Mouse (Mus musculus): ENCODE data around the gene Olfr747. TPM values are rescaled to one million over a fixed set of nuclear protein-coding genes. Genes with fewer than 3 reads are reported as not detected.
"Not testable (repeated sequence)": the region's sequence is repeated elsewhere in the genome, so short reads cannot be mapped to it uniquely, and the experiment has no call there.

Olfr747 gene
- polyA plus RNA-seq (2012; rRNA removed), result not detected in 2 replicates

DNA sequence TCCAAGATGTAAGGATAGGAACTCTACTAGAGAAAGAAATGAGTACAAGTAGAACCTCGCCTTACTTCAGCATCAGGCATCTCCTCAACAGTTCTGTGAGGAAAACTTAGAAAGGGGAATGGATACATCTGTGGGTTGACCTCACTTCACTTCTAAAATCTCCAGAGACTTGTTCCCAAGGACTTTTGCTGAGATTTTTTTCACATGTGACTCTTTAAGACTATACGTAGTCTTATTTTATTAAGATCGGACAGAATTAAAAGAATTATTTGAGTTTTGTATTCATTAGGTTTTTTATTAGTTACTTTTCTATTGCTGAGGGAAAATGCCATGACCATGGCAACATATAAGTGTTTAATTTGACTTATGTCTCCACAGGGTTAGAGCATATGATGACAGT lies at the start of gene Olfr747:
Gene Olfr747 (minus strand): TSS at position 101 of the 400 bp plus-strand sequence.
- H3K27ac ChIP-seq (ENCODE audit: insufficient read depth, low read length), result no peak within 1 kb of the TSS
- H3K4me3 ChIP-seq (ENCODE audit: insufficient read depth, low read length), result no peak within 1 kb of the TSS
- no peaks in the 10 kb centered on the region for H3K4me1 ChIP-seq (ENCODE audit: control insufficient read depth, insufficient read depth, low read length)
- no peak for TF ChIP-seq CTCF (IDR thresholded peaks at IDR 0.05; ENCODE audit: extremely low read depth, insufficient read depth, low read length)
- TF ChIP-seq POLR2A (IDR thresholded peaks at IDR 0.05; ENCODE audit: extremely low read depth, insufficient read depth, low read length), result no peak

DNA sequence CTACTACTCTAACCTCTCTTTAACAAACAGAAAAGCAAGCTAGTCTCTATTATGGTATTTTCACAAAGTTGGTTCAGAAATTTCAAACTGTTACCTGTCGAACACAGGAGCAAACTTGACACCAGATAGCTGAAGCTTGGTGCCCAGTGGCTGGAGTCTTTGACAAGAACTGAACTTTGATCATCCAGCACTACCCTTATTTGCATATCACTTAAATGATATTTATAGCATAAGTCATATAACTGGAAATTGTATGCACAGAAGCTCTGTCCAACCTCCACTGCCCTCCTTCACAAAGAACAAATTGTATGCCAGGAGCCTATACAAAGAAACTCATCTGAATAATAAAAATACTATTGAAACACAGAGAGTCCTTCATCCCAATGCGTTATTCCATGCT lies 48.6 kb upstream of the Olfr747 start:
- Histone ChIP-seq H3K27ac (ENCODE audit: insufficient read depth, low read length) (no peak overlapping the region), H3K4me3 (ENCODE audit: insufficient read depth, low read length) (no peak overlapping the region), H3K4me1 (ENCODE audit: control insufficient read depth, insufficient read depth, low read length) (no peaks in the 10 kb centered on the region)
- TF ChIP-seq CTCF (IDR thresholded peaks at IDR 0.05; ENCODE audit: extremely low read depth, insufficient read depth, low read length) (no peak), POLR2A (IDR thresholded peaks at IDR 0.05; ENCODE audit: extremely low read depth, insufficient read depth, low read length) (no peak)

DNA sequence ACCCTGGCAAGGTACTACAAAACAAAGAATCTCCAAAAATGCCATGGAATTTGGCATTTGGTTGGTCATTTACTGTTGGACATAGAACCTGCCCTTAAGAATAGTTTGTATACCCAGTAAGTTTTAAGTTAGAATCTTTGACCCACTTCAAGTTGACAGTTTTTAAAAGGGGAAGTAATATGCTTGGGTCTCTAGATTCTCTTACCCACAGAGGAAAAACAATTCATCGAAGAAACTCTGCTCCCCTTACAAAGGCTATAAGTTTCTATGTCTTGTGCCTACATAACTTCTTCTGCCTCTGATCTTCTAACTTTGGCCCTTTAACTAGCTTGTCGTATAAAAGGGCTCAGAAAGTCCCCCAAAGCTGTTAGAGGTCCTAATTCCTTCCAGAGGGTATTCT lies 47.3 kb upstream of the Olfr747 start:
- H3K4me3 ChIP-seq (ENCODE audit: insufficient read depth, low read length), result no peak overlapping the region
- H3K4me1 ChIP-seq (ENCODE audit: control insufficient read depth, insufficient read depth, low read length), result no peaks in the 10 kb centered on the region
- no peak for TF ChIP-seq CTCF (IDR thresholded peaks at IDR 0.05; ENCODE audit: extremely low read depth, insufficient read depth, low read length)
- no peak for TF ChIP-seq POLR2A (IDR thresholded peaks at IDR 0.05; ENCODE audit: extremely low read depth, insufficient read depth, low read length)
- no peak overlapping the region for H3K27ac ChIP-seq (ENCODE audit: insufficient read depth, low read length)

DNA sequence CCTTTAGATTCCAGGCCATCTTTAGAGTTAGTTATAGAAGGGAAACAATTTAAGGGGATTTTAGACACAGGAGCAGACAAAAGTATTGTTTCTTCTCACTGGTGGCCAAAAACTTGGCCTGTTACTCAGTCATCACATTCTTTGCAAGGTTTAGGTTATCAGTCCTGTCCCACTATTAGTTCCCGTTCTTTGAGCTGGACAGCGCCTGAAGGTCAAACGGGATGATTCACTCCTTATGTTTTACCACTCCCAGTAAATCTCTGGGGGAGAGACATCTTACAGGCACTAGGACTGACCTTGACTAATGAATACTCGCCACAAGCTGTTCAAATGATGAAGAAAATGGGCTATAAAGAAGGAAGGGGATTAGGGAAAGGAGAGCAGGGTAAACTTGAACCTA lies 29.4 kb upstream of the Olfr747 start:
- H3K27ac ChIP-seq (ENCODE audit: insufficient read depth, low read length); H3K4me1 ChIP-seq (ENCODE audit: control insufficient read depth, insufficient read depth, low read length); H3K4me3 ChIP-seq (ENCODE audit: insufficient read depth, low read length): not testable (repeated sequence)

DNA sequence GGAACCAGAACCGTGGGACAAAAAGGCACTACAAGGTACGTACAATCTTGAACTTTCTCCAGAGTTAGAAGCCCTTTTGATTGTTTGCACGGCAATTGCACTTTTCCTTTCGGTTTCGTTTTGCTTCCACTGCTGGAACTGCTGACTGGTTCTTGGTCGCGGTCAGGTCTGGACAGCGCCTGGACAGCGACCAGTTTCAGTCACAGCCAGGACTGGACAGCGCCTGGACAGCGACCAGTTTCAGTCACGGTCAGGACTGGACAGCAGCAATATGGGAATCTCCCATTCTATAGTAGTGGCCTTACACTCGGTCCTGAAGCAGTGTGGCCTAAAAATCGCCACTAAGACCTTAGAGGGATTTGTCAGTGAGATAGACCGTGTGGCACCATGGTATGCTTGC lies 26.9 kb upstream of the Olfr747 start:
- not testable (repeated sequence) for H3K4me3 ChIP-seq (ENCODE audit: insufficient read depth, low read length); H3K27ac ChIP-seq (ENCODE audit: insufficient read depth, low read length)

DNA sequence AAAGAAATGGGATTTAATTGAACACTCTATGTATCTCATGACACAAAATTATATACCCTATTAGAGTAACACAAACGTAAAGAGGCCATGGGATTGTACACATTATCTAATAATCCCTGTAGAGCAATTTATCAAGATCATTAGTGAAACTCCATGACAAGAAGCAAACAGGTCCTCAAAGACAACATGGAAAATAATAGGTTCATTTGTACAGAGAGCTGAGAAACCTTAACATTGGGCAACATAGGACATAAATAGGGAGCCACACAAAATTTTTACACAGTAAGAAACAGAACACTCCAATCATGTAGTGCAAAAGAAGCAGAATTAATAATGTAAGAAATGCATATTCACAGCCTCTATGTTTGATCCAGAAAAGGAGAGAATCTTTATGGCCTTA lies 14.1 kb upstream of the Olfr747 start, which contains the start of gene Olfr748:
Gene Olfr748 (plus strand): TSS at position 301 of the 400 bp plus-strand sequence.
- no peak within 1 kb of the TSS for H3K27ac ChIP-seq (ENCODE audit: insufficient read depth, low read length)
- no peak within 1 kb of the TSS for H3K4me3 ChIP-seq (ENCODE audit: insufficient read depth, low read length)
- no peaks in the 10 kb centered on the region for H3K4me1 ChIP-seq (ENCODE audit: control insufficient read depth, insufficient read depth, low read length)
- TF ChIP-seq CTCF (IDR thresholded peaks at IDR 0.05; ENCODE audit: extremely low read depth, insufficient read depth, low read length) (no peak), POLR2A (IDR thresholded peaks at IDR 0.05; ENCODE audit: extremely low read depth, insufficient read depth, low read length) (no peak)

More for the DNA sequence above, 26.9 kb upstream of the Olfr747 start:
- not testable (repeated sequence) for H3K4me1 ChIP-seq (ENCODE audit: control insufficient read depth, insufficient read depth, low read length)

DNA sequence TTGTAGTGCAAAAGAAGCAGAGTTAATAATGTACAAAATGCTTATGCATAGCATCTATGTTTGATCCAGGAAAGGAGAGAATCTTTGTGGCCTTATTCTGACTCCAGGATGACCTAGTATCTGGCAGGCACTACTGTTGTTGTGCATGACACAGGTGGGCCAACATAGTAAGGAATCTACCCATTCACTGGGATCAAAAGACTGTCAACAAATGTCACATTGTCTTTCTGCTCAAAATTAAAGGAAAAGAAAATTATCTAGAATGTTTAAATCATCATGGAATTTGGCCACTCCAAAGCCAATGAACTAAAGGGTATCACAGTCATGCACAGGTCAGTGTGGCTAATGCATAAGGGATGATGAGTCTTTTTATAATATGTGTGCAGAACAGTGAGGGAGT lies 46.2 kb downstream of the Olfr747 start, which contains the start of gene Olfr746:
Gene Olfr746 (plus strand): TSS at position 301 of the 400 bp plus-strand sequence.
- Histone ChIP-seq H3K27ac (ENCODE audit: insufficient read depth, low read length) (no peak within 1 kb of the TSS), H3K4me3 (ENCODE audit: insufficient read depth, low read length) (no peak within 1 kb of the TSS), H3K4me1 (ENCODE audit: control insufficient read depth, insufficient read depth, low read length) (no peaks in the 10 kb centered on the region)
- TF ChIP-seq CTCF (IDR thresholded peaks at IDR 0.05; ENCODE audit: extremely low read depth, insufficient read depth, low read length), result no peak
- TF ChIP-seq POLR2A (IDR thresholded peaks at IDR 0.05; ENCODE audit: extremely low read depth, insufficient read depth, low read length), result no peak

DNA sequence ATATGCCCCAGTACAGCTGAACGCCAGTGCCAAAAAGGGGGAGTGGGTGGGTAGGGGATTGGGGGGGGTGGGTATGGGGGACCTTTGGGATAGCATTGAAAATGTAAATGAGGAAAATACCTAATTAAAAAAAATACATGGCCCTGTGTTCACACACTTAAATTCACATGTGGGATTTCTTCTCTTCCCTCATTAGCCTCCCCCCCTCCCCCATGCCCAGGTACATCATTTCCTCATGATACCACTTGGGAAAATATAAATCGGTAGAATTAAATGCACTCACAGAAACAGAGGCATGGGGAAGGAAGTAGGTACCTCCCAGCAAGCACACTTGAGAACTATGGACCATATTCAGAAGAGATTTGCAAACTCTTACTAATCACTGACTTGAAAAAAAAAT lies 53.9 kb downstream of the Olfr747 start, which contains the start of gene Olfr745:
Gene Olfr745 (plus strand): TSS at position 301 of the 400 bp plus-strand sequence.
- Histone ChIP-seq H3K4me3 (ENCODE audit: insufficient read depth, low read length) (no peak within 1 kb of the TSS), H3K4me1 (ENCODE audit: control insufficient read depth, insufficient read depth, low read length) (no peaks in the 10 kb centered on the region), H3K27ac (ENCODE audit: insufficient read depth, low read length) (no peak within 1 kb of the TSS)
- no peak for TF ChIP-seq CTCF (IDR thresholded peaks at IDR 0.05; ENCODE audit: extremely low read depth, insufficient read depth, low read length)
- TF ChIP-seq POLR2A (IDR thresholded peaks at IDR 0.05; ENCODE audit: extremely low read depth, insufficient read depth, low read length), result no peak

Other genes with a start within 250 kb of the Olfr747 start
- not detected in 2 replicates for gene Olfr740, start 247.7 kb downstream of the Olfr747 start, polyA plus RNA-seq (2012; rRNA removed)
- not detected in 2 replicates for gene Olfr741, start 220.5 kb downstream of the Olfr747 start, polyA plus RNA-seq (2012; rRNA removed)
- not detected in 2 replicates for gene Olfr742, start 189.6 kb downstream of the Olfr747 start, polyA plus RNA-seq (2012; rRNA removed)
- gene Olfr743, start 171.4 kb downstream of the Olfr747 start, polyA plus RNA-seq (2012; rRNA removed), result not detected in 2 replicates
- not detected in 2 replicates for gene Olfr744, start 78.3 kb downstream of the Olfr747 start, polyA plus RNA-seq (2012; rRNA removed)
- gene Olfr745, start 53.8 kb downstream of the Olfr747 start, polyA plus RNA-seq (2012; rRNA removed), result not detected in 2 replicates
- gene Olfr746, start 46.1 kb downstream of the Olfr747 start, polyA plus RNA-seq (2012; rRNA removed), result not detected in 2 replicates
- gene Olfr748, start 14.2 kb upstream of the Olfr747 start, polyA plus RNA-seq (2012; rRNA removed), result not detected in 2 replicates
- not detected in 2 replicates for gene Olfr749, start 51.9 kb upstream of the Olfr747 start, polyA plus RNA-seq (2012; rRNA removed)
- gene Ttc5, start 92.3 kb upstream of the Olfr747 start, polyA plus RNA-seq (2012; rRNA removed), result 59.4 and 63.3 TPM in 2 replicates
- gene Ccnb1ip1, start 114.5 kb upstream of the Olfr747 start, polyA plus RNA-seq (2012; rRNA removed), result not detected in 2 replicates
- gene Parp2, start 114.6 kb upstream of the Olfr747 start, polyA plus RNA-seq (2012; rRNA removed), result 49.2 and 58.6 TPM in 2 replicates
- 4.4 and 4.6 TPM in 2 replicates for gene Tep1, start 177.4 kb upstream of the Olfr747 start, polyA plus RNA-seq (2012; rRNA removed)
- 4.1 and 5.1 TPM in 2 replicates for gene Klhl33, start 204.3 kb upstream of the Olfr747 start, polyA plus RNA-seq (2012; rRNA removed)
- 61.2 and 62.6 TPM in 2 replicates for gene Osgep, start 231.7 kb upstream of the Olfr747 start, polyA plus RNA-seq (2012; rRNA removed)
- gene Apex1, start 231.8 kb upstream of the Olfr747 start, polyA plus RNA-seq (2012; rRNA removed), result 57.6 and 62.4 TPM in 2 replicates
- gene Pip4p1, start 237.7 kb upstream of the Olfr747 start, polyA plus RNA-seq (2012; rRNA removed), result 169 and 177 TPM in 2 replicates
- gene Pnp, start 237.9 kb upstream of the Olfr747 start, polyA plus RNA-seq (2012; rRNA removed), result 29.3 and 31.3 TPM in 2 replicates